Mouse (Mus musculus) NIH3T3 (cell line): ENCODE data around the gene Ank2.
"Not testable (repeated sequence)": the region's sequence is repeated elsewhere in the genome, so short reads cannot be mapped to it uniquely, and the experiment has no call there.

ENCODE experiments used
- DNase-seq: peaks from one replicate; pipeline ENCODE4 v3.0.0-alpha.2; 2012; ENCODE audit warnings: low read depth

Ank2 gene

GRCm38 (mm10) chr3:127414438-127414837 is 84.7 kb downstream of the Ank2 start:
- no peak for DNase-seq

- DNase-seq: peak; percentile 88
These were observed 90.2 kb downstream of the Ank2 start for GRCm38 (mm10) chr3:127408684-127409550.

GRCm38 (mm10) chr3:127407868-127408574 is 91.1 kb downstream of the Ank2 start:
- peak; percentile 30 for DNase-seq

GRCm38 (mm10) chr3:127406883-127407282 is 92.3 kb downstream of the Ank2 start:
- DNase-seq: no peak

- no peak for DNase-seq
These were observed 94.8 kb downstream of the Ank2 start for GRCm38 (mm10) chr3:127404371-127404770.

GRCm38 (mm10) chr3:127400976-127401375 is 98.2 kb downstream of the Ank2 start:
- DNase-seq: no peak

GRCm38 (mm10) chr3:127400468-127400867 is 98.7 kb downstream of the Ank2 start:
- DNase-seq: not testable (repeated sequence)

GRCm38 (mm10) chr3:127397774-127398173 is 101.4 kb downstream of the Ank2 start:
- DNase-seq: no peak

GRCm38 (mm10) chr3:127395202-127395601 is 103.9 kb downstream of the Ank2 start:
- DNase-seq: no peak

- no peak for DNase-seq
These were observed 112.1 kb downstream of the Ank2 start for GRCm38 (mm10) chr3:127387016-127387517.

GRCm38 (mm10) chr3:127383231-127383630 is 115.9 kb downstream of the Ank2 start:
- no peak for DNase-seq

GRCm38 (mm10) chr3:127376901-127377460 is 122.2 kb downstream of the Ank2 start:
- DNase-seq: no peak

GRCm38 (mm10) chr3:127375956-127376660 is 123.0 kb downstream of the Ank2 start:
- no peak for DNase-seq

- DNase-seq: no peak
These were observed 124.9 kb downstream of the Ank2 start for GRCm38 (mm10) chr3:127374190-127374710.

GRCm38 (mm10) chr3:127371774-127372173 is 127.4 kb downstream of the Ank2 start:
- no peak for DNase-seq

- DNase-seq: no peak
These were observed 129.6 kb downstream of the Ank2 start for GRCm38 (mm10) chr3:127369529-127369928.

- no peak for DNase-seq
These were observed 131.7 kb downstream of the Ank2 start for GRCm38 (mm10) chr3:127367450-127367849.

GRCm38 (mm10) chr3:127363512-127363911 is 135.6 kb downstream of the Ank2 start:
- no peak for DNase-seq

- DNase-seq: peak; percentile 36
These were observed 136.3 kb downstream of the Ank2 start for GRCm38 (mm10) chr3:127362611-127363393.

GRCm38 (mm10) chr3:127361846-127362245 is 137.3 kb downstream of the Ank2 start:
- no peak for DNase-seq

GRCm38 (mm10) chr3:127361384-127361783 is 137.8 kb downstream of the Ank2 start:
- no peak for DNase-seq
